Mouse (Mus musculus): ENCODE data around the gene Bcl2l2. TPM values are rescaled to one million over a fixed set of nuclear protein-coding genes. Genes with fewer than 3 reads are reported as not detected.

Gene Bcl2l2
- total and polyA plus RNA-seq, 3 experiments = 12.5 to 18.8 TPM; not detected in 1

DNA sequence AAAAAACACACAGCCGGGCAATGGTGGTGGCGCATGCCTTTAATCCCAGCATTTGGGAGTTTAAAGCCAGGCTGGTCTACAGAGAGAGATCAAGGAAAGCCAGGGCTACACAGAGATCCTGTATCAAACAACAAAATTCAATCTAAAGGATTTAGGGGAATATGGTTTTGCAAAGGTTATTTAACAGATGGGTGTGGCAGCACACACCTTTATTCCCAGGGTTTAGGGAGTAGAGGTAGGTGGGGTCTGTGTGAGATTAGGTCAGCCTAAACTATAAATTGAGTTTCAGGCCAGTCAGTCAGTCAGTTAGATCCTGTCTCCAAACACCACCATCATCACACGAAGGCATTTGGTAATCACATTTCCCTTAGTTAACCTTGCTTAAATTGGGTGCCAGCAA lies 9.0 kb downstream of the Bcl2l2 start, which contains the start of gene Pabpn1:
Gene Pabpn1, plus strand, starts transcription at position 301 of the 400 bp plus-strand sequence.
- no peaks in the 10 kb centered on the region for H3K9me3 ChIP-seq (replicated peaks; ENCODE audit: insufficient read depth, low read length)
- TF ChIP-seq GATA1 (IDR thresholded peaks at IDR 0.05; ENCODE audit: low read depth, low read length) = no peak
- no peak for TF ChIP-seq POLR2A (IDR thresholded peaks at IDR 0.05; ENCODE audit: control insufficient read depth in 1 of 2, insufficient read depth in 1 of 2, low read depth in 1 of 2, low read length in 2 of 2, poor library complexity in 1 of 2)
- no peak for TF ChIP-seq MYB (IDR thresholded peaks at IDR 0.05; ENCODE audit: low read depth, low read length)
- TF ChIP-seq MXI1 (IDR thresholded peaks at IDR 0.05; ENCODE audit: low read depth, low read length) = no peak
- no peak for TF ChIP-seq POLR2AphosphoS5 (IDR thresholded peaks at IDR 0.05; ENCODE audit: borderline replicate concordance, low read depth, low read length)
- no peak for TF ChIP-seq USF1 (IDR thresholded peaks at IDR 0.05; ENCODE audit: low read depth, low read length)
- TF ChIP-seq BHLHE40 (IDR thresholded peaks at IDR 0.05; ENCODE audit: borderline replicate concordance, low read depth, low read length) = no peak
- no peak for TF ChIP-seq NELFE (IDR thresholded peaks at IDR 0.05; ENCODE audit: low read depth, low read length)
- no peak for TF ChIP-seq SIN3A (IDR thresholded peaks at IDR 0.05; ENCODE audit: low read length)
- no peak for TF ChIP-seq USF2 (IDR thresholded peaks at IDR 0.05; ENCODE audit: borderline replicate concordance in 1 of 2, insufficient read depth in 1 of 2, low read depth in 1 of 2, low read length in 2 of 2)
- TF ChIP-seq CTCF (IDR thresholded peaks at IDR 0.05 in 2 of 3, conservative IDR thresholded peaks at IDR 0.05 in 1 of 3; ENCODE audit: control insufficient read depth in 1 of 3, insufficient read depth in 1 of 3, low read depth in 2 of 3, low read length in 3 of 3, poor library complexity in 1 of 3, severe bottlenecking in 1 of 3) = no peak
- no peak for TF ChIP-seq TCF12 (IDR thresholded peaks at IDR 0.05; ENCODE audit: low read depth, low read length)
- no peak for TF ChIP-seq ZKSCAN1 (IDR thresholded peaks at IDR 0.05; ENCODE audit: low read depth, low read length)
- no peak for TF ChIP-seq NRF1 (IDR thresholded peaks at IDR 0.05; ENCODE audit: insufficient read depth, low read depth, low read length, poor library complexity, severe bottlenecking)
- TF ChIP-seq ETS1 (IDR thresholded peaks at IDR 0.05; ENCODE audit: low read depth, low read length) = no peak
- DNase-seq (ENCODE audit: low read depth, low spot score) = no peak
- peaks cover 12 to 14% of the 10 kb centered on the region in 2 experiments for H3K36me3 ChIP-seq (ENCODE audit: control insufficient read depth in 1 of 2, insufficient read depth in 2 of 2, low read length in 2 of 2)
- peak within 1 kb of the TSS; percentile 77 for H3K27ac ChIP-seq (ENCODE audit: control insufficient read depth, low read depth, low read length)
- H3K4me1 ChIP-seq (ENCODE audit: control insufficient read depth in 1 of 2, insufficient read depth in 2 of 2, low read length in 2 of 2) = peaks cover 4 to 6% of the 10 kb centered on the region in 2 experiments; a peak in 3 of 4 replicates
- H3K9ac ChIP-seq (ENCODE audit: control insufficient read depth, low read depth, low read length, poor library complexity, severe bottlenecking) = peak within 1 kb of the TSS; percentile 82
- H3K27me3 ChIP-seq (ENCODE audit: control insufficient read depth in 1 of 2, insufficient read depth in 2 of 2, low read length in 2 of 2) = no peaks in the 10 kb centered on the region
- peak within 1 kb of the TSS; percentile 53 to 91 for H3K4me3 ChIP-seq (ENCODE audit: control insufficient read depth in 1 of 2, insufficient read depth in 1 of 2, low read depth in 2 of 2, low read length in 2 of 2)
- H3K79me2 ChIP-seq (ENCODE audit: control insufficient read depth, insufficient read depth, low read length, poor library complexity) = peaks cover 19% of the 10 kb centered on the region

DNA sequence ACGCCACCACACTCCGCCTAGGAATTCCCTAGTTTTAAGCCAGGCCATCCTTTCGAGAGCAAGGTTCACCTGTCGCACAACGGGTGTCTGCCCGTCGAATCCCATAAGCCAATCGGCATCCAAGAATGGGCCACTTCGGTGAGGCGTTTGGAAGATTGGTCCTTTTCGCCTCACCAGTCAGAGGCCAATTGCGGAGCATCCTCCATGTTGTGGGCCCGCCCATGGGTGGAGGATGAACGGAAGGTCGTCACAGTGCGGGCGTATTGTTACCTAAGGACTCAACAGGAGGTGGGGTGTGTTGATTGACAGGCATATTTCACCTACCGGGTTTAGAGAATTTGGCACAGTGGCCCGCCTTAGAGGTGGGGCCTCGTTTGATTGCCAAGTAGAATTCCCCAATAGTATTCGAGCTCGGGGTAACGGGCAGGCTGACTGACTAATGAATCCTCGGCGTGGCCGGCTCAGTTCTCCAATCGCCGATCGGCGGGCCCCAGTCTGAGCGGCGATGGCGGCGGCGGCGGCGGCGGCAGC lies 10.5 kb downstream of the Bcl2l2 start:
- H3K9me3 ChIP-seq (replicated peaks; ENCODE audit: insufficient read depth, low read length) = no peaks in the 10 kb centered on the region
- peak; percentile 99 for DNase-seq (ENCODE audit: low read depth, low spot score)
- peak overlapping the region; percentile 53 to 91 for H3K4me3 ChIP-seq (ENCODE audit: control insufficient read depth in 1 of 2, insufficient read depth in 1 of 2, low read depth in 2 of 2, low read length in 2 of 2)
- H3K79me2 ChIP-seq (ENCODE audit: control insufficient read depth, insufficient read depth, low read length, poor library complexity) = peaks cover 19% of the 10 kb centered on the region
- H3K27me3 ChIP-seq (ENCODE audit: control insufficient read depth in 1 of 2, insufficient read depth in 2 of 2, low read length in 2 of 2) = no peaks in the 10 kb centered on the region
- peak overlapping the region; percentile 77 for H3K27ac ChIP-seq (ENCODE audit: control insufficient read depth, low read depth, low read length)
- H3K36me3 ChIP-seq (ENCODE audit: control insufficient read depth in 1 of 2, insufficient read depth in 2 of 2, low read length in 2 of 2) = peaks cover 12 to 14% of the 10 kb centered on the region in 2 experiments
- H3K9ac ChIP-seq (ENCODE audit: control insufficient read depth, low read depth, low read length, poor library complexity, severe bottlenecking) = peak overlapping the region; percentile 100
- H3K4me1 ChIP-seq (ENCODE audit: control insufficient read depth in 1 of 2, insufficient read depth in 2 of 2, low read length in 2 of 2) = peaks cover 4 to 6% of the 10 kb centered on the region in 2 experiments; a peak in 3 of 4 replicates
- TF ChIP-seq ZKSCAN1 (IDR thresholded peaks at IDR 0.05; ENCODE audit: low read depth, low read length) (no peak), POLR2AphosphoS2 (IDR thresholded peaks at IDR 0.05; ENCODE audit: low read length) (peak; percentile 86), TAL1 (IDR thresholded peaks at IDR 0.05; ENCODE audit: low read length) (no peak), ZNF384 (IDR thresholded peaks at IDR 0.05; ENCODE audit: low read depth, low read length) (no peak; the same call in 1 of the 2 replicates), POLR2AphosphoS5 (IDR thresholded peaks at IDR 0.05; ENCODE audit: borderline replicate concordance, low read depth, low read length) (no peak), KAT2A (conservative IDR thresholded peaks at IDR 0.05; ENCODE audit: low read depth, low read length) (peak; percentile 40; the same call in 1 of the 2 replicates), MYC (IDR thresholded peaks at IDR 0.05; ENCODE audit: low read depth, low read length) (no peak), HCFC1 (IDR thresholded peaks at IDR 0.05; ENCODE audit: low read depth, low read length) (peak; percentile 84), CHD2 (IDR thresholded peaks at IDR 0.05; ENCODE audit: low read length) (peak; percentile 85), USF2 (IDR thresholded peaks at IDR 0.05; ENCODE audit: borderline replicate concordance in 1 of 2, insufficient read depth in 1 of 2, low read depth in 1 of 2, low read length in 2 of 2) (no peak), SMC3 (IDR thresholded peaks at IDR 0.05; ENCODE audit: low read depth, low read length) (no peak), E2F4 (IDR thresholded peaks at IDR 0.05; ENCODE audit: borderline replicate concordance, low read depth, low read length) (no peak), USF1 (IDR thresholded peaks at IDR 0.05; ENCODE audit: low read depth, low read length) (no peak), MAZ (IDR thresholded peaks at IDR 0.05; ENCODE audit: low read depth, low read length) (no peak), POLR2A (IDR thresholded peaks at IDR 0.05; ENCODE audit: control insufficient read depth in 1 of 2, insufficient read depth in 1 of 2, low read depth in 1 of 2, low read length in 2 of 2, poor library complexity in 1 of 2) (peak; percentile 22 to 83), RAD21 (IDR thresholded peaks at IDR 0.05; ENCODE audit: low read depth, low read length) (no peak), TBP (IDR thresholded peaks at IDR 0.05; ENCODE audit: low read depth, low read length) (peak; percentile 94), JUND (IDR thresholded peaks at IDR 0.05; ENCODE audit: low read depth, low read length) (no peak), ETS1 (IDR thresholded peaks at IDR 0.05; ENCODE audit: low read depth, low read length) (peak; percentile 23; the same call in 1 of the 2 replicates), NELFE (IDR thresholded peaks at IDR 0.05; ENCODE audit: low read depth, low read length) (peak; percentile 55; the same call in 1 of the 2 replicates), RCOR1 (IDR thresholded peaks at IDR 0.05; ENCODE audit: low read depth, low read length) (no peak), CTCF (IDR thresholded peaks at IDR 0.05 in 2 of 3, conservative IDR thresholded peaks at IDR 0.05 in 1 of 3; ENCODE audit: control insufficient read depth in 1 of 3, insufficient read depth in 1 of 3, low read depth in 2 of 3, low read length in 3 of 3, poor library complexity in 1 of 3, severe bottlenecking in 1 of 3) (no peak)
